Mouse (Mus musculus) monocyte, adult 5-6 weeks (primary cell): ENCODE results near the gene Taf13. TPM values are rescaled to one million over a fixed set of nuclear protein-coding genes. Genes with fewer than 3 reads are reported as not detected.

Experiments used
- ATAC-seq: fragments of 153-309, 156-312 bp; replicated peaks from 2 replicates; pipeline ENCODE4 v1.8.0; 2017; ENCODE audit warnings: mild to moderate bottlenecking; ENCODE audit not compliant: low TSS enrichment, insufficient number of reproducible peaks, severe bottlenecking, poor library complexity, low FRiP score
- total RNA-seq: library from RNA; stranded (forward); fragments of 200-1000, 200-491, 200-594 nt; gene quantifications from 3 replicates; pipeline ENCODE4 v1.2.3, GENCODE M21; 2017

Gene Taf13
- total RNA-seq = 40.3 to 53.0 TPM (median 51.7 TPM) in 3 replicates

DNA sequence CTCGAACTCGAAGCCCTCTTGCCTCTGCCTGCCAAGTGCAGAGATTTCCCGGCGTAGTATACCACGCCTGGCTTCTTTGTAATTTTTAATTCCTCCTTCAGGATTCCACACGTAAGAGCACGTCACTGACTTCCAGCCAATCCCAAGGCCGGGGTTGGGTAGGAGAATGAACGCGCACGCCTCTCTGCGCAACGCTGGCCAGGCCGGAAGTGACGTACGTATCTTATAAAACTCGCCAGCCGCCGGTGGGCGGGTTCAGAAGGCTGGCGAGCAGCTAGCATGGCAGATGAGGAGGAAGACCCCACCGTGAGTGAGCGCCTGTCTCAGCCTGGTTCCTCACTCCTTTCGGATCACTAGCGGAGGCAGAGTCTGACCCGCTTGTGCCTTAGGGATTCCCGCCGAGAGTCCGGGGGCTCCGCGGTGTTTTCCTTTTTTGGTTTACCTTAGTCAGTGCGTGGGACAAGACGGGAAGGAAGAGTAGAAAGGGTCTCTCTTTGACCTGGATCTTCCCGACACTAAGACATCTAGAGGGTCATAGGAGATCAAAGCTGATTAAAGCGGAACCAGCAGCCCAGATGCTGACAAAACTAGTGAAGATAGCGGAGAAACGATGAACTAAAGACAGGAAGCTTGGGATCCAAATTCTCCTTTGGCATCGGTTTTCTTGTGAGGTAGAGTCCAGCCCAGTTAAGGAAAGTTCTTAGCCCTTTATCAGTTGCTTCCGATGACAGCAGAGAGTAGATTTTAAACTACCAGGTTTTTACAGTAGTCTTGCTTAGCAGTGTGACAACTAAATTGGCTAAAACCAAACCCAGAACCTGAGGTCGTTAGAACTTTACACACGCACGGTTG is at the start of gene Taf13:
Taf13 (plus strand) TSS at position 256 of the 852 bp plus-strand sequence.
- ATAC-seq = peak; percentile 99

DNA sequence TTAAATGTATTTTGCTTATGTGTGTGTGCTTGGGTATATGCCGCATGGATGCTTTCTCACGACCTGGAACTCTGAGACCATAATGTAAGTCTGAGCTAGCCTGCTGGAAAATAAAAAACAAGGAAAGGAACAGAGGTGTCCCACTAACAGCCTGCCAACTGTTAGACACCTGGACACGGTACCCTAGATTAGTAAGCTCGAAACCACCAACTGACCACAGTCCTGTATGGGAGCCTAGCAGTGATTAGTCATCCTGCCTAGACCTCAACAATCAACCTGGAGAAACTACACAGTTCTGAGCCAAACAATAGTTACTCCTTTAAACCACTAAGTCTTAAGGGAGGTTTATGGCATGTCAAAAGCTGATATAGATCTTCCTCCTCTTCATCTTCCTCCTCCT is 48.1 kb upstream of the Taf13 start:
- ATAC-seq = no peak

DNA sequence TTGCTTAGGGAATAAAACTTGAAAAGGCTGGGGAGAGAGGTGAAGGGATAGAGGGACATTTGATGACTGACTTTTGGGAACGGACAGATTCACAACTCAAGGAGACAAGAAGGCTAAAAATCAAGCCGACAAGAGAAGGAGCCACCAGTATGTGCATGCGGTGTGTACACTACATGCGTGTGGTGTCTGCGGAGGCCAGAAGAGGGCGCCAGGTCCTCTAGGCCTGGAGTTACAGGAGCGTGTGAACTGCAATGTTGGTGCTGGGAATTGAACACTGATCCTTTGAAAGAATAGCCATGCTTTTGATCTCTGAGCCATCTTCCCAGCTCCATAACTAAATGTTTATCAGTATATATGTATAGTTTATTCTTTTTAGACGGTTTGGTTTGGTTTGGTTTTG is 43.0 kb upstream of the Taf13 start:
- ATAC-seq = no peak

DNA sequence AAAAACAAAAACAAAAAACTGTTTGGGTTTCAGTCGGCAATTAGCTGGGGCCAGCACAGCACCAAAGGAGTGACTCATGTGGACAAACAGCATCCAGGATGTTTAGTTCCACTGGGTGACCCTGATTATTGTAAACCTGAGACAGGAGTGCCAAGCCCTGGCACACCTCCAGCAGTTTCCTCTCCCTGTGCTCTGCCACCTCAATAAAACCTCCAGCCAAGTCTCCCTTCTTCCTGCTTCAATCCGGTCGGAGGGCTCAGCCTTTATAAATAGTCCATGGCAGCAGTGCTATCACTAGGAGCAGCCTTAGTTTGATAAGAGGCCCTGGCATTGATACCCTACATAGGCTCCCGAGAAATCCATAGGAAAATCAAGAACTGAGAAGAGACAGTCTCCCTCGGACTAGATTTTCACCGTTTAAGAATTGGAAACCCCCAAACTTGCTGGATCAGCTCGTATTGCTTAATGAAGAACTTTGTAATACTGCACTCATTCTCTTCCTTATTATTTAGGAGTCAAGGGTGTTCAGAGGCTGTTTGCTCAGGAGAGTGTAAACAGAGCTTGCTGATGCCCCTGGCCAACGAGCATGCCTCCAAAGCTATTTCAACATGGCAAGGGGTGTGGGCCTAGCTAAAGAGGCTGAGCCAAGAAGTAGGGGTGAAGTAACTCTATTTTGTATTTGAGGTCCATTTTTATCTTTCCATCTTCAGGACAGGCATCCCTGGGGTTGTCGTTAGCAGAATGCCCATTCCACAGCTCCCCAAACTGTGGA is 38.2 kb upstream of the Taf13 start:
- no peak for ATAC-seq

DNA sequence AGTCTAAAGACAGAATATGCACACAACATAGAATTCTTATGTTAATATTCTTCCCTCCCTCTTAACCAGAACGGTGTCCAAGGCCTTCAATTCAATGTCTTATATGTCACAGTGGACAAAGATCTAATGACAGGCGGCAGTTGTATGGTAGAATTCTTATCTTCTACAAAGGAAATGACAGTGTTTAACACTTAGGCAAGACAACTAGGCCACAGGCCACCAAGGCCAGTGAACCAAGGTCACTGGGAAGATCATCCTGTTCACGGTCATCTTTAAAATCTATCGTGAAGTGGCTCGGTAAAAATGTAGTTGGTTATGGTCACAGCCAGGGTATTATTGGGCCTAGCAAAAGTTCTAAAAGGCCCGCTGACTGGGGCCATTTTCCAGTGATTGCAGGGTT is 37.5 kb upstream of the Taf13 start, which contains the start of gene 1700013F07Rik:
1700013F07Rik (plus strand) TSS at position 200 of the 400 bp plus-strand sequence.
- no peak for ATAC-seq

DNA sequence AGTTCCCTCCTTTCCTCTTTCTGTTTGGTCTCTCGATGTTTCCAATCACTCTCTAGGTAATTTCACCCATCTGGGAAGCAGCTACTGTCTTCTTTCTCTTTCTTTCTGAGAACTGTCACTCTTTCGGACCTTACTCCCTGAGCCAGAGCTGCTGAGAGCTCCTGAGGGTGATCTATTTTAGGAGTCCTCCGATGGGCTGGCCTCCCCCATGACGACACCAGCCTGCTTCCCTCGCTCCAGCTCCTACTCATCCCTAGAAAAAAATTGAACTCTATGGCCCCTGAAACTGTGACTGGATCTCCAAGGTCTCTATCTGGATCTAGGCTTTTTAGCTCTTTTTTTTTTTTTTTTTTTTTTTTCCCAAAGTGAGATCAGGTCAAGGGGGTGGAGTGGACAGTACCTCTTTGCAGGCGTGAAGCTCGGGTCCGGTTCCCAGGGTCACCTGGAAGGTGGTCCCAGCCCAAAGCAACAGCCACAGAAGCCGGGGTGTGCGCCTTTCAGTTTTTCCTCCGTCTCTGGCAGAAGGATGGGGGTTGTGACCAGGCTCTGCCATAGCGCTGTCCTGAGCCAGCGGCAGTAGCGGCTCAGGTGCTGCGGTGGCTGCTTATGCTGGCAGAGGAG is 35.5 kb upstream of the Taf13 start:
- no peak for ATAC-seq

DNA sequence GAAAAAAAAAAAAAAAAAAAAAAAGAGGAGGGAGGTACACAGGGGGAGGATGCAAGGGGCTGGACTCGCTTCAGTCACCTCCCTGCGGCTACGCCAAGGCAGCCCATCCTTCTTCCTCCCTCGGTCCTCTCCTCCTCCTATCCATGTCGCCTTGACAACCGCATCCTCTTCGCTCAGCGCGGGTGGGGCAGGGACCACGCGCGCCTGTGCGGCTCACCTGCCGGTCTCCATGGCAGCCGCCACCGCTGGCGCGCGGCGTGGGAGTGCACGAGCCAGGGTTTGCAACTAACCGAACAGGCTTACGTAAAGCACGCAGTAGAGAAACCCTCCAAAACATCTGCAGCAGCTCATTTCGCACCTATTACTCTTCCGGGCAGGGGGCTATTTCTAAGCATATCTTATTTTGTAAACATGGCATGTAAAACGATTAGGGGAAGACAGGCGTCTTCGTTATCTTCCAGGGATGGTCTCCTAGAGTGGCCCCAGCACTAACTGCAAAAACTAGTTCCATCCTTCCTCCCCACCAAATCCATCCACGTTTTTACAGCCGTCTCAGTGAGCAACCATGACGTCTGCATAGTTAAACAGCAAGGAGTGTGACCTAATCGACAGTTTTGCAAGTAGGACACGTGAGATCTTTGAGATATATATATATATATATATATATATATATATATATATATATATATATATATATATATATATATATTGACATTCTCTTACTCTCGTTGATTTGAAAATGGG is 34.8 kb upstream of the Taf13 start, which contains the start of gene 5330417C22Rik:
5330417C22Rik (minus strand) TSS at position 20 of the 744 bp plus-strand sequence.
- peak; percentile 54 for ATAC-seq

DNA sequence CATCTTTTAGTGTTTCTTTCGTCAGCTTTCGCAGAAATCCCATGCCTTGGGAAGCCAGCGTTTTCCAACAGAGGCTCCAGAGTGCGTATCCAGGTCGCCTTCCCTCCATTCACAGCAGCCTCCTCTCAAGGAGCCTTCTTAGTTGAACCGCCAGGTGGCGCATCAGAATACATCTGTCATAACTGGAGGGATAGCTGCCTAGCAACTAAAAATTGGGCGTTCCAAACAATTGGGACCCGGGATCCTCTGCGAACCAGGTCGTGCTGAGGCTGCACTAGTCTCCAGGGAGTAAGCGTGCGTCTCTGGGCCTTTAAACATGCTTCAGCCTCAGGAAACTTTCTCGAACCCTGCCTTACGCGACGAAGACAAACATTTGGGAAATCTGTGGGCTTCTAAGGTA is 34.2 kb upstream of the Taf13 start:
- peak; percentile 81 for ATAC-seq

DNA sequence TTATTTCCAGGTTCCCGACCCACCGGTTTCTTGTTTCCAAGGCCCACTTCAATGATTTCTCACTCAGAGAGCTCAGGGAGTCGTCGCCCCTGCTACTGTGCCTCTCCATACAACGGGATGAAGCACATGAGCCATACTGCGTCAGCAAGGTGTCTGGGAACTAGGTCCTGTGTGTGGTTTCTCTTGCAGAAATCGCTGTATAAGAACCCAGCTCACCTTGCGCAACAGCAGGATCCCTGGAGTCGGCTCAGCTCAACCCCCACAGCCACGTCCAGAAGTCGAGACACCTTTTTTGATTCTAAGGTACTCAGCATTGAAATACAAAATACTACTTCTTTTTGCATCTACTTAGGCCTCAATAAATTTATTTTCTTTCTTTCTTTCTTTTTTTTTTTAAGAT is 29.2 kb upstream of the Taf13 start:
- no peak for ATAC-seq

DNA sequence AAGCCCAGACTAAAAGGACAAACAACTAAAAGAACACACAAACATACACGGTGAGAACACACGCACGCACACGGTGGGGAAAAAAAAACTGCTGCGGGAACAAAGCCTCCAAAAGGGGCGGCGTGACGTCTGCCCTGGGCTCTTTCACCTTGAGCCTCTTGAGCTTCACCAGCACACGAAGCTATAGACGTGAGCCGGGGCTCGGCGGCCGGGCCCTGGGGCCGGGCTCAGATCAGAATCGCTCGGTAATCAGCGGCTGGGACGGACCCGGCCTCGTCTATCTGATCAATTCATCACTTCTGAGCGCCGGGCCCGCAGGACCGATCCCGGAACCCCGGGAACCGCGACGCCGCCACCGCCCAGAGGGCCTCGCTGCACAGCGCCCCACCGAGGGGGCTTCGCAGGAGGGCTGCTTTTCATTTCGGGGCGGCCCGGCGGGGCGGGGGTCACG is 17.4 kb upstream of the Taf13 start:
- ATAC-seq = 0 out of 2 replicates have a peak, but pooled peaks have one; percentile 2

DNA sequence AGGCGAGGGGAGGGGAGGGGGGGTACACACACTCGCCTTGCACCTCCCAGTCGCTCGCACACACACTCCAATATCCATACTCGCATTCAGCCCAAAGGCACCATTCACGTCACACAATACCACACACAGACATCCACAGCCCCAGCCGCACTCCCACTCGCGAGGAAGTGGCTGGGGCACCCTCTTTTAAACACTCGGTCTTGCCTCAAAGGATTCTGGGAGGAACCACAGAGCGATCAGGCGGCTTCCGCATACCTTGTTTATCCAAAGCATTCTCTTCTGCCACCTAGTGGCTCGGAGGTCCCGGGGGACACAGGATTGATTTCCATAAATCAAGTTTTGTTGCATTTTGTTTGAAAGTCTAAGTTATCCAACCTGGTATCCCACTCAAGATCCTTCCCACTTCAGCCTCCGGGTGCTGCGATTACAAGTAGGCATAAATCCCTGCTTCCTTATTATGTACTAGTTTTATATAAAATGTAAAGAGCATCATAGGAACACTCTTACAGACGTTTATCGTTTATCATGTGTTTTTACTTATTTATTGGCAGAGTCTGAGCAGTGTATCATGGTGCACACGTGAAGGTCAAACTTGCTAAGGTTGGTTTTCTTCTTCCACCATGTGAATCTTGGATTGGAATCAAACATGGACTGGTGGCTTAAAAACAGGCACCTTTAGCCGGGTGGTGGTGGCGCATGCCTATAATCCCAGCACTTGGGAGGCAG is 16.7 kb upstream of the Taf13 start:
- ATAC-seq = peak; percentile 99

DNA sequence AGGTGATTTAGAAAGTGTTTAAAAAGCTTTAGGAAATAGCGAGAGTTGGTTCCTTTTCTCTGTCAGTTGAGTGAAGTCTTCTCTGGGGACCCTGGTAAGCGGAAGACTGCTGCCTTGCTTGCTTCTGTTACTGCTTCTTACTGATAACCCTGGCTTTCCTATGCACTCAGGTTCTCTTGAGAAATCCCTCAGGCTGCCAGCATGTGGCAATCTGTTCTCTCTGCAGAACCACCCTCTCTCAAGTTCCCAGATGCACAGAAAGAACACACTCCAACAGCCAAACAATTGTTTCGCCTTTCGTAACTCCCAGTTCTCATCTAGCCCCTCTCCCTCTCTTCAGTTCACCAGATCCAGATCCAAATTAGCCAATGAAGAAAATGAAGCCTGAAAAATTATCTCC is 13.6 kb upstream of the Taf13 start:
- no peak for ATAC-seq

DNA sequence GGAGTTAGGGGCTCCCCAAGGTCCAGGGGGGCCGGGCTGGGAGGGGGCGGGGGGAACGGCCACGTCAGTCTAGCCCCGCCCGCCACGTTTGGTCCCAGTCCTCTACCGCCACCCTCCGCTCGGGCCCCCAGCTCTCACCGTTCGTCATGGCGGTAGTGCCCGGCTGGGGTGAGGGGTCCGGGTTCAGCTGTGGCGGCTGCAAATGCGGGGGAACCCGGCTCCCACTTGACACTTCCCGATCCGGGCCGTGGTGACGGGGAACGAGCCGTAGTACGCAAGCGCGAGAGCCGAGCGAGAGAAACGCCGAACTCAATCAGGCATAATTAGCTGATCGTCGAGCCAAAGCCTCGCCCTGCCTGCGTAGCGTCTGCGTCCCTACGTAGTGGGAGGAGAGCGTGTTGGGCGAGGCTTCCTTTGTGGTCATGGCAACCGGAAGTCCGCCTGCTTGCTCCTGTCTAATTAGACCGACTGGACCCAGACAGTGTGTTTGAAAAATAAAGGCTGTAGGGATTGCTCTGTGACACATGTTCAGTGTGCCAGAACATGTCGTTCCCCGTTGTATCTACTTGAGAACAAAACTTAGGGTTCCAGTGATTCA is 9.3 kb upstream of the Taf13 start, which contains the start of gene Tmem167b:
Tmem167b (minus strand) TSS at position 334 of the 598 bp plus-strand sequence.
- peak; percentile 97 for ATAC-seq

DNA sequence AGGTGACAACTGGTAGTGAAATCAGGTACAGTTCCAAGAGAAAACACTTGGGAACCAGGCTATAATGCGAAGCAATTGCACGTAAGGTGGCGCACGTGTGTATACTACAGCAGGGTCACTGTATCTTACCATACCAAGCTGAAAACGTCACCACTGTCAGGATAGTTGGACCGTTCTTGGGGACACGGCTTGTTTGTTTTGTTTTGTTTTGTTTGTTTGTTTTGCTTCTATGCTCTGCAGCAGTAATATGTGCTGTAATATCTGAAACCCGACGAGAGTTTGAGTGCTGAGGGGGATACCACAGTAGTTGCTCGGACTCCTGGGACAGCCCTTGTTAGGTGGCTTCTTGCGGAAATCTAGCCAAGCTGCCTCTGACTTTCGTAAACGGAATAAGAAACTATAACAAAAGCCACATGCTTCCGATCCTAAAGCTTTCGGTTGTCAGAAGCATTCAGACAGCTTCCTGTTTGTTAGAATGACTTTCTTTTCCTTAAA is 8.7 kb upstream of the Taf13 start:
- peak; percentile 16 for ATAC-seq

DNA sequence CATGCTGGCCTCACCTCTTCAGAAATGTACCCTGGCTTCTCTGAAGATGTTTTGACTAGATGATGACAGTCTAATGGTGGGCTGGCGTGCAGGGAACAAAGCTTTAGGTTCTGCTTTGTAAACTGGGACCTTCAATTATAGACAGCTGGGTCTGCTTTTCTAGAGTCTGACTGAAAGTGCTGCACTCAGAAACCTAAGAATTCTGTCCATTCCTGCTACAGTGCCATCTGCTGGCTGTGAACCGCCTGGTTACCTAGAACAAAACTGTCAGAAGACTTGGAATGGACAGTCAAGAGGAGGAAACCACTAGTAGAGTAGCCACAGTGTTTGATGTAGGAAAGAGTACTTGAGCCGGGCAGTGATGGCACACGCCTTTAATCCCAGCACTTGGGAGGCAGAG is 8.2 kb upstream of the Taf13 start:
- peak; percentile 44 for ATAC-seq

DNA sequence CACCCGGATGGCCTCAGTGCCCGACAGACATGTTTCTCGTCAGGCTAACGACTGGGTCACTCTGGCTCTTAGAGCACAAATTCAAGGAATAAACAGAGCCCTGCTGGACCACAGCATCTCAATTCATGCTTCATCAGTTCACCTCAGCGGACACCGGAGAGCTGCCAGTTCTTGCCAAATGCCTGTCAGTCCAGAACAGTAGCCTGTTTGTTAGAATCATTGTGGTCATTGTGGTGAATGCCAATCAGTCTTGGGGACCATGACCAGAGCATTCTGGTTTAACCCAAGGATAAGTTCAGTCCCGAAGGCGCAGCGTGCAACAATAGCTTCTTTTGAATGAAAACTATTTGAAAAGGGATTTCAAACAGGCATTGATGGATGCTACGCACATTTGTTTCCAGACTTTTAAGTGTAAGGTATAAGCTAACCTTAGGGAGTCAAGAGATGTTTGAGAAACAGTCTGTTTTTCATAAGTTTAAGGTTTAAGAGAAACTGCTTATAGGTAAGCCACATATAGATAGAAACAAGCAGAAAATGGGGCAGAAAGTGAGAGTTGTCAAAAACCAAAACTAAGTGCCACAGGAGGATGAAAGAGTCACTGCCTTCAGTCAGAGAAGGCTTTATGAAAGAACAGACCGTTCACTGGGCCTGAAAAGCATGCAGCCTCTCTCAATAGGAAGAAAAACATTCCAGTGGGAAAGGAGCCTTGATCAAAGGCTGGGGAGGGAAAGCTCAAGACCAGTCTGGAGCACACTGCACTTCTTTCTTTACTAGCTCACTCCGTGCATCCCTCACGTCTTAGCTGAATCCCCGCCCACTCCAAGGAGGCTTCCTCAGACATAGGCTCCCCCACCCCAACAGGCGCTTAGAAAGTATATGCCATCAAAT is 3.3 kb upstream of the Taf13 start:
- no peak for ATAC-seq
